Mouse (Mus musculus) A20 (cell line): ENCODE results near the gene Ifitm5.
A peak's percentile ranks its signal among the peaks of the same experiment; 100 is the strongest.

ENCODE experiments used
- DNase-seq: peaks from one replicate; pipeline ENCODE4 v3.0.0-alpha.2; 2011; ENCODE audit warnings: low read depth, low spot score

Gene Ifitm5

GRCm38 (mm10) chr7:140962733-140963132, 12.6 kb upstream of the Ifitm5 start:
- no peak for DNase-seq

- DNase-seq = no peak
Measured at GRCm38 (mm10) chr7:140961416-140961815, 11.3 kb upstream of the Ifitm5 start.

- no peak for DNase-seq
Measured at GRCm38 (mm10) chr7:140960026-140960425, 9.9 kb upstream of the Ifitm5 start.

- DNase-seq = peak; percentile 70
Measured at GRCm38 (mm10) chr7:140959181-140959901, 9.2 kb upstream of the Ifitm5 start.

- DNase-seq = no peak
Measured at GRCm38 (mm10) chr7:140956556-140956869, 6.4 kb upstream of the Ifitm5 start.

GRCm38 (mm10) chr7:140955758-140956555, 5.9 kb upstream of the Ifitm5 start, which contains the start of the genes Gm45717 and Ifitm2:
Gene Gm45717 (minus strand): TSS chr7:140955937.
Gene Ifitm2 (minus strand): TSS chr7:140955987.
- DNase-seq = no peak

- no peak for DNase-seq
Measured at GRCm38 (mm10) chr7:140955342-140955741, 5.3 kb upstream of the Ifitm5 start.

- DNase-seq = no peak
Measured at GRCm38 (mm10) chr7:140954733-140955071, 4.6 kb upstream of the Ifitm5 start.

GRCm38 (mm10) chr7:140953800-140954732, 4.0 kb upstream of the Ifitm5 start:
- DNase-seq = peak; percentile 79

- no peak for DNase-seq
Measured at GRCm38 (mm10) chr7:140953133-140953532, 3.0 kb upstream of the Ifitm5 start.

- DNase-seq = no peak
Measured at GRCm38 (mm10) chr7:140952441-140952840, 2.4 kb upstream of the Ifitm5 start.

- no peak for DNase-seq
Measured at GRCm38 (mm10) chr7:140951765-140952164, 1.7 kb upstream of the Ifitm5 start.

GRCm38 (mm10) chr7:140951051-140951450, 960 bp upstream of the Ifitm5 start:
- no peak for DNase-seq

GRCm38 (mm10) chr7:140949255-140949654, 836 bp downstream of the Ifitm5 start:
- no peak for DNase-seq

GRCm38 (mm10) chr7:140948161-140948560, 1.9 kb downstream of the Ifitm5 start:
- no peak for DNase-seq

- DNase-seq = no peak
Measured at GRCm38 (mm10) chr7:140946980-140947379, 3.1 kb downstream of the Ifitm5 start.

- DNase-seq = no peak
Measured at GRCm38 (mm10) chr7:140946311-140946710, 3.8 kb downstream of the Ifitm5 start.

- DNase-seq = no peak
Measured at GRCm38 (mm10) chr7:140945247-140945646, 4.8 kb downstream of the Ifitm5 start.

GRCm38 (mm10) chr7:140944236-140944635, 5.9 kb downstream of the Ifitm5 start:
- no peak for DNase-seq

GRCm38 (mm10) chr7:140943356-140943755, 6.7 kb downstream of the Ifitm5 start:
- no peak for DNase-seq

- DNase-seq = no peak
Measured at GRCm38 (mm10) chr7:140942811-140943210, 7.3 kb downstream of the Ifitm5 start.

- no peak for DNase-seq
Measured at GRCm38 (mm10) chr7:140942341-140942740, 7.8 kb downstream of the Ifitm5 start.
